Mouse (Mus musculus) MEL (cell line): ENCODE data around the gene Derl2. TPM values are rescaled to one million over a fixed set of nuclear protein-coding genes. Genes with fewer than 3 reads are reported as not detected.
A peak's percentile ranks its signal among the peaks of the same experiment; 100 is the strongest.

Source experiments
- DNase-seq: peaks from one replicate; pipeline ENCODE4 v3.0.0; 2011; ENCODE audit warnings: low read depth, low spot score
- H3K27ac ChIP-seq: 2 replicates; pipeline ENCODE4 v1.5.1; 2012; ENCODE audit warnings: low read depth, mild to moderate bottlenecking, control low read depth, low read length, moderate library complexity; ENCODE audit not compliant: control insufficient read depth
- H3K27me3 ChIP-seq, 2 experiments: fragments of 150-350 bp in 1 of 2; sonication (generic) in 1 of 2; 2 replicates each; pipeline ENCODE4 v1.6.1; 2012; ENCODE audit warnings: low read length in 2 of 2, mild to moderate bottlenecking in 2 of 2, improper control_type of control experiment in 1 of 2, moderate library complexity in 1 of 2; ENCODE audit not compliant: insufficient read depth in 2 of 2, control insufficient read depth in 1 of 2
- H3K36me3 ChIP-seq, 2 experiments: 2 replicates each; pipeline ENCODE4 v1.6.1; 2012 to 2014; ENCODE audit warnings: low read length in 2 of 2, improper control_type of control experiment in 1 of 2, inconsistent platforms in 1 of 2, mild to moderate bottlenecking in 1 of 2; ENCODE audit not compliant: insufficient read depth in 2 of 2, control insufficient read depth in 1 of 2
- H3K4me1 ChIP-seq, 2 experiments: fragments of 150-350 bp in 1 of 2; sonication (generic) in 1 of 2; 2 replicates each; pipeline ENCODE4 v1.6.1; 2012; ENCODE audit warnings: low read length in 2 of 2, improper control_type of control experiment in 1 of 2, mild to moderate bottlenecking in 1 of 2; ENCODE audit not compliant: insufficient read depth in 2 of 2, control insufficient read depth in 1 of 2
- H3K4me3 ChIP-seq, 2 experiments: fragments of 150-350 bp in 1 of 2; sonication (generic) in 1 of 2; 2 replicates each; pipeline ENCODE4 v1.5.1; 2012; ENCODE audit warnings: low read depth in 2 of 2, low read length in 2 of 2, mild to moderate bottlenecking in 2 of 2, moderate library complexity in 2 of 2, control low read depth in 1 of 2, improper control_type of control experiment in 1 of 2; ENCODE audit not compliant: control insufficient read depth in 1 of 2, insufficient read depth in 1 of 2
- H3K79me2 ChIP-seq: 2 replicates; pipeline ENCODE4 v1.6.1; 2012; ENCODE audit warnings: mild to moderate bottlenecking, low read length, moderate library complexity; ENCODE audit not compliant: control insufficient read depth, poor library complexity, insufficient read depth
- H3K9ac ChIP-seq: 2 replicates; pipeline ENCODE4 v1.6.1; 2012; ENCODE audit warnings: low read depth, mild to moderate bottlenecking, control low read depth, low read length, moderate library complexity; ENCODE audit not compliant: control insufficient read depth, poor library complexity, severe bottlenecking
- H3K9me3 ChIP-seq: fragments of 150-350 bp; sonication (generic); replicated peaks from 2 replicates; pipeline ENCODE4 v1.6.1; 2012; ENCODE audit warnings: mild to moderate bottlenecking, low read length, improper control_type of control experiment, moderate library complexity; ENCODE audit not compliant: insufficient read depth
- BHLHE40 ChIP-seq: IDR thresholded peaks from 2 replicates; pipeline ENCODE4 v1.6.1; 2012; ENCODE audit warnings: low read depth, mild to moderate bottlenecking, inconsistent platforms, low read length, improper control_type of control experiment, borderline replicate concordance
- CHD1 ChIP-seq: IDR thresholded peaks from 2 replicates; pipeline ENCODE4 v1.6.1; 2012; ENCODE audit warnings: low read depth, mild to moderate bottlenecking, inconsistent platforms, low read length, improper control_type of control experiment
- CHD2 ChIP-seq: IDR thresholded peaks from 2 replicates; pipeline ENCODE4 v1.6.1; 2011; ENCODE audit warnings: low read length, improper control_type of control experiment
- E2F4 ChIP-seq: IDR thresholded peaks from 2 replicates; pipeline ENCODE4 v1.6.1; 2011; ENCODE audit warnings: low read depth, low read length, improper control_type of control experiment, borderline replicate concordance
- ELF1 ChIP-seq: IDR thresholded peaks from 2 replicates; pipeline ENCODE4 v1.6.1; 2014; ENCODE audit warnings: low read depth, mild to moderate bottlenecking, inconsistent platforms, low read length, improper control_type of control experiment, moderate library complexity
- EP300 ChIP-seq, 2 experiments: IDR thresholded peaks; 2 replicates each; pipeline ENCODE4 v1.6.1; 2011; ENCODE audit warnings: improper control_type of control experiment in 2 of 2, low read length in 2 of 2, low read depth in 1 of 2, mild to moderate bottlenecking in 1 of 2
- ETS1 ChIP-seq: IDR thresholded peaks from 2 replicates; pipeline ENCODE4 v1.6.1; 2012; ENCODE audit warnings: low read depth, mild to moderate bottlenecking, inconsistent platforms, low read length, improper control_type of control experiment, moderate library complexity
- GABPA ChIP-seq: IDR thresholded peaks from 2 replicates; pipeline ENCODE4 v1.6.1; 2012; ENCODE audit warnings: low read depth, mild to moderate bottlenecking, inconsistent platforms, low read length, improper control_type of control experiment, moderate library complexity
- GATA1 ChIP-seq: IDR thresholded peaks from 2 replicates; pipeline ENCODE4 v1.6.1; 2011; ENCODE audit warnings: low read depth, low read length, improper control_type of control experiment
- HCFC1 ChIP-seq: IDR thresholded peaks from 2 replicates; pipeline ENCODE4 v1.6.1; 2012; ENCODE audit warnings: low read depth, mild to moderate bottlenecking, inconsistent platforms, low read length, improper control_type of control experiment, moderate library complexity
- MAFK ChIP-seq: IDR thresholded peaks from 2 replicates; pipeline ENCODE4 v1.6.1; 2011; ENCODE audit warnings: low read depth, mild to moderate bottlenecking, low read length, improper control_type of control experiment, borderline replicate concordance
- MAZ ChIP-seq: IDR thresholded peaks from 2 replicates; pipeline ENCODE4 v1.6.1; 2012; ENCODE audit warnings: low read depth, mild to moderate bottlenecking, inconsistent platforms, low read length, improper control_type of control experiment
- MEF2A ChIP-seq: IDR thresholded peaks from 2 replicates; pipeline ENCODE4 v1.6.1; 2014; ENCODE audit warnings: low read depth, mild to moderate bottlenecking, inconsistent platforms, low read length, improper control_type of control experiment; ENCODE audit not compliant: poor library complexity, insufficient replicate concordance, severe bottlenecking; ENCODE audit errors: extremely low read depth
- MXI1 ChIP-seq: IDR thresholded peaks from 2 replicates; pipeline ENCODE4 v1.6.1; 2011; ENCODE audit warnings: mild to moderate bottlenecking, low read depth, low read length, improper control_type of control experiment
- MYB ChIP-seq: IDR thresholded peaks from 2 replicates; pipeline ENCODE4 v1.6.1; 2011; ENCODE audit warnings: mild to moderate bottlenecking, low read depth, low read length, improper control_type of control experiment
- MYC ChIP-seq: IDR thresholded peaks from 2 replicates; pipeline ENCODE4 v1.6.1; 2011; ENCODE audit warnings: low read depth, mild to moderate bottlenecking, low read length, improper control_type of control experiment, moderate library complexity
- NRF1 ChIP-seq: IDR thresholded peaks from 2 replicates; pipeline ENCODE4 v1.6.1; 2014; ENCODE audit warnings: low read depth, mild to moderate bottlenecking, inconsistent platforms, low read length, improper control_type of control experiment, moderate library complexity; ENCODE audit not compliant: poor library complexity, insufficient read depth, severe bottlenecking
- POLR2A ChIP-seq, 2 experiments: IDR thresholded peaks; 2 replicates each; pipeline ENCODE4 v1.6.1; 2011 to 2012; ENCODE audit warnings: low read length in 2 of 2, mild to moderate bottlenecking in 2 of 2, control low read depth in 1 of 2, improper control_type of control experiment in 1 of 2, low read depth in 1 of 2, moderate library complexity in 1 of 2; ENCODE audit not compliant: control insufficient read depth in 1 of 2, insufficient read depth in 1 of 2, poor library complexity in 1 of 2
- POLR2AphosphoS2 ChIP-seq: IDR thresholded peaks from 2 replicates; pipeline ENCODE4 v1.6.1; 2011; ENCODE audit warnings: low read length, improper control_type of control experiment
- POLR2AphosphoS5 ChIP-seq: IDR thresholded peaks from 2 replicates; pipeline ENCODE4 v1.6.1; 2012; ENCODE audit warnings: low read depth, borderline replicate concordance, mild to moderate bottlenecking, inconsistent platforms, low read length, moderate library complexity, mixed read lengths
- RAD21 ChIP-seq: IDR thresholded peaks from 2 replicates; pipeline ENCODE4 v1.6.1; 2011; ENCODE audit warnings: mild to moderate bottlenecking, low read depth, low read length, improper control_type of control experiment
- RCOR1 ChIP-seq: IDR thresholded peaks from 2 replicates; pipeline ENCODE4 v1.6.1; 2012; ENCODE audit warnings: low read depth, mild to moderate bottlenecking, inconsistent platforms, low read length, improper control_type of control experiment
- SIN3A ChIP-seq: IDR thresholded peaks from 2 replicates; pipeline ENCODE4 v1.6.1; 2012; ENCODE audit warnings: low read length, improper control_type of control experiment, inconsistent platforms
- SMC3 ChIP-seq: IDR thresholded peaks from 2 replicates; pipeline ENCODE4 v1.6.1; 2011; ENCODE audit warnings: low read depth, low read length, improper control_type of control experiment
- TAL1 ChIP-seq: IDR thresholded peaks from 2 replicates; pipeline ENCODE4 v1.6.1; 2012; ENCODE audit warnings: mild to moderate bottlenecking, inconsistent platforms, low read length, moderate library complexity, mixed read lengths
- TBP ChIP-seq: IDR thresholded peaks from 2 replicates; pipeline ENCODE4 v1.8.0; 2011; ENCODE audit warnings: low read depth, low read length, improper control_type of control experiment
- TCF12 ChIP-seq: IDR thresholded peaks from 2 replicates; pipeline ENCODE4 v1.6.1; 2014; ENCODE audit warnings: low read depth, mild to moderate bottlenecking, inconsistent platforms, low read length, improper control_type of control experiment, moderate library complexity
- UBTF ChIP-seq: IDR thresholded peaks from 2 replicates; pipeline ENCODE4 v1.6.1; 2012; ENCODE audit warnings: low read depth, mild to moderate bottlenecking, inconsistent platforms, low read length, improper control_type of control experiment, moderate library complexity, borderline replicate concordance; ENCODE audit not compliant: insufficient read depth
- USF1 ChIP-seq: IDR thresholded peaks from 2 replicates; pipeline ENCODE4 v1.6.1; 2014; ENCODE audit warnings: low read depth, mild to moderate bottlenecking, inconsistent platforms, low read length, improper control_type of control experiment, moderate library complexity
- USF2 ChIP-seq, 2 experiments: IDR thresholded peaks; 2 replicates each; pipeline ENCODE4 v1.6.1; 2011 to 2012; ENCODE audit warnings: improper control_type of control experiment in 2 of 2, low read length in 2 of 2, borderline replicate concordance in 1 of 2, inconsistent platforms in 1 of 2, low read depth in 1 of 2, mild to moderate bottlenecking in 1 of 2; ENCODE audit not compliant: insufficient read depth in 1 of 2
- ZC3H11A ChIP-seq: IDR thresholded peaks from 2 replicates; pipeline ENCODE4 v1.6.1; 2012; ENCODE audit warnings: low read depth, mild to moderate bottlenecking, inconsistent platforms, low read length, improper control_type of control experiment
- ZKSCAN1 ChIP-seq: IDR thresholded peaks from 2 replicates; pipeline ENCODE4 v1.6.1; 2012; ENCODE audit warnings: low read depth, mild to moderate bottlenecking, inconsistent platforms, low read length, improper control_type of control experiment, moderate library complexity
- ZMIZ1 ChIP-seq: IDR thresholded peaks from 2 replicates; pipeline ENCODE4 v1.6.1; 2012; ENCODE audit warnings: low read depth, mild to moderate bottlenecking, inconsistent platforms, low read length, improper control_type of control experiment, moderate library complexity
- ZNF384 ChIP-seq: IDR thresholded peaks from 2 replicates; pipeline ENCODE4 v1.6.1; 2012; ENCODE audit warnings: low read depth, mild to moderate bottlenecking, inconsistent platforms, low read length, improper control_type of control experiment
- polyA plus RNA-seq, 2 experiments: library from polyadenylated mRNA; stranded (reverse) in 1 of 2; unstranded in 1 of 2; fragments of >175 nt in 1 of 2; fragments of >200 nt in 1 of 2; gene quantifications; 2 replicates each; pipeline versions ENCODE4 v1.2.1 to v1.2.4; 2012; ENCODE audit warnings: low replicate concordance in 2 of 2, low read depth in 1 of 2; ENCODE audit not compliant: insufficient read length in 2 of 2, insufficient read depth in 1 of 2, missing spikeins in 1 of 2
- total RNA-seq: library from RNA; depleted of rRNA; stranded (reverse); fragments of 300-350 nt; gene quantifications from 2 replicates; pipeline ENCODE4 v1.2.3, GENCODE M21; 2012; rRNA removed

The Derl2 gene
- total RNA-seq (27.0 and 32.8 TPM in 2 replicates), polyA plus RNA-seq (10 to 100 TPM in 1 of 2 experiments, not detected in 1; 32.8 TPM)

DNA sequence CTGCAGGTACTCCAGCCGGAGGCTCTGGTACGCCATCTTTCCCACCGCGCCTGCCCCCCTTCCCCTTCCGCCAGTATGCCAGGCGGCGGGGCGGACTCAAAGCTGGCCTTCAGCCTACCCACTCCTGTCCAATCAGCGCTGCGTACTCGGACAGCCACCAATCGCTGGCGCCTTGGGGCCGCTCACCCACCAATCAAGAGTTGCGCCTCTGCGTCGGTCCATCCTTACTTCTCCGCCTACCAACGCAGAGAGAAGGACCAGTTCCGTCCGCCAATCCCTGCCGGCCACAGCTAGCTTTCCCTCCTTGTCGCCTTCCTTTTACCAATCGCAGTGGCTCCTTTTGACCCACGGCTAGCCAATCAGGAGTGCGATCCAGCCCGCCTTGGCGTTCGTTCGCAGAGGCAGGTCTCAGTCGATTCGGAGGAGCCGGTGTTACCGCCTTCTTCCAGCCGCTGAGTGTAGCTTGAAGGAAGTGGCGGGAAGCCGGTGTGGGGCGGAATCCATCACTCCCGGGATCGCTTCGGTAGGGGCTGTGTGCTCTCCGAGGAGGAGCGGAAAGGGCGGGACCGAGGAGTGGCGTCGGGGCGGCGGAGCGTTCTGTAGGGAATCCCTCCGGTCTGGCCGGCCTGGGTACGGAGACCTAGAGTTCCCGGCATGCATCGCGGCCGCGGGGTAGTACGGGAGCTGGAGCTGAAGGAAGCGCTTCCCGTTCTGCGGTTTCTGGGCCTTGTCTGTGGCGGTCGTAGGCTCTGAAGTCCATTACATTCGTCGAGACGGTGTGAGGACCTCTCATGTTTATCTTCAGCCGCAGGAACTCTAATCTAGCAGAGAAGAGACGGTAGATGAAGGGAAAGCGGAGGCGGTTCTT lies at the start of gene Derl2, which contains the start of gene Mis12:
Derl2 (minus strand) TSS at position 641 of the 868 bp plus-strand sequence.
Mis12 (plus strand) TSS at position 411 of the 868 bp plus-strand sequence.
- Histone ChIP-seq H3K4me3 (peak within 1 kb of the TSS; percentile 80 to 84), H3K36me3 (peaks cover 11 to 29% of the 10 kb centered on the region in 2 experiments), H3K27me3 (no peaks in the 10 kb centered on the region), H3K27ac (peak within 1 kb of the TSS; percentile 87), H3K79me2 (peaks cover 56% of the 10 kb centered on the region), H3K9ac (peak within 1 kb of the TSS; percentile 86), H3K4me1 (peaks cover 0 to 18% of the 10 kb centered on the region in 2 experiments; a peak in 3 of 4 replicates), H3K9me3 (no peaks in the 10 kb centered on the region)
- peak; percentile 100 for DNase-seq
- TF ChIP-seq ZC3H11A (no peak), ETS1 (no peak), RAD21 (no peak), NRF1 (peak; percentile 64), MYC (0 out of 2 replicates have a peak, but pooled peaks have one; percentile 42), TBP (peak; percentile 67), ZNF384 (no peak), RCOR1 (no peak), TAL1 (peak; percentile 29), ELF1 (peak; percentile 96), ZMIZ1 (peak; percentile 37; the same call in 1 of the 2 replicates), GATA1 (0 out of 2 replicates have a peak, but pooled peaks have one; percentile 9), BHLHE40 (no peak), POLR2A (IDR thresholded peaks at IDR 0.05; ENCODE audit: control insufficient read depth in 1 of 2, insufficient read depth in 1 of 2, low read depth in 1 of 2, low read length in 2 of 2, poor library complexity in 1 of 2) (peak; percentile 0 to 95; a peak in 3 of 4 replicates), CHD2 (peak; percentile 94), HCFC1 (peak; percentile 91), ZKSCAN1 (no peak), EP300 (IDR thresholded peaks at IDR 0.05; ENCODE audit: low read depth in 1 of 2, low read length in 2 of 2) (peak in 1 of 2 experiments; percentile 56; a peak in 2 of 4 replicates), POLR2AphosphoS5 (no peak), SIN3A (peak; percentile 89), SMC3 (no peak), GABPA (no peak), TCF12 (peak; percentile 81), MAZ (0 out of 2 replicates have a peak, but pooled peaks have one; percentile 48), MXI1 (peak; percentile 65), MEF2A (no peak), MAFK (no peak), USF2 (IDR thresholded peaks at IDR 0.05; ENCODE audit: borderline replicate concordance in 1 of 2, insufficient read depth in 1 of 2, low read depth in 1 of 2, low read length in 2 of 2) (no peak), E2F4 (peak; percentile 92; the same call in 1 of the 2 replicates), MYB (no peak), POLR2AphosphoS2 (peak; percentile 95), CHD1 (no peak), UBTF (no peak), USF1 (no peak)
